Mouse (Mus musculus) embryonic facial prominence, embryonic 14.5 days (tissue): Measurements from ENCODE around the gene Phykpl. TPM values are rescaled to one million over a fixed set of nuclear protein-coding genes. Genes with fewer than 3 reads are reported as not detected.

Source experiments
- ATAC-seq: fragments of 200-750 bp; cut with Nextera tagmentation; 2 replicates; pipeline ENCODE4 v1.8.0; 2017; ENCODE audit warnings: low read depth, moderate number of reproducible peaks, moderate TSS enrichment
- DNase-seq: peaks from one replicate; pipeline ENCODE4 v3.0.0-alpha.2; 2015; ENCODE audit warnings: low spot score
- H3K27ac ChIP-seq: fragments of 300-500 bp; sonication (generic); replicated peaks from 2 replicates; pipeline ENCODE4 v1.5.1; 2014; ENCODE audit warnings: low read depth, mild to moderate bottlenecking, low read length, moderate library complexity
- H3K27me3 ChIP-seq: fragments of 300-500 bp; sonication (generic); replicated peaks from 2 replicates; pipeline ENCODE4 v1.6.1; 2014; ENCODE audit warnings: low read length; ENCODE audit not compliant: control insufficient read depth, insufficient read depth
- H3K36me3 ChIP-seq: fragments of 300-500 bp; sonication (generic); 2 replicates; pipeline ENCODE4 v1.6.1; 2014; ENCODE audit warnings: low read length, mixed read lengths; ENCODE audit not compliant: control insufficient read depth, insufficient read depth
- H3K4me1 ChIP-seq: fragments of 300-500 bp; sonication (generic); 2 replicates; pipeline ENCODE4 v1.6.1; 2014; ENCODE audit warnings: antibody characterized with exemption, low read length; ENCODE audit not compliant: control insufficient read depth, insufficient read depth
- H3K4me2 ChIP-seq: fragments of 300-500 bp; sonication (generic); 2 replicates; pipeline ENCODE4 v1.6.1; 2014; ENCODE audit warnings: low read depth, mild to moderate bottlenecking, low read length, moderate library complexity, mixed read lengths
- H3K4me3 ChIP-seq: fragments of 300-500 bp; sonication (generic); 2 replicates; pipeline ENCODE4 v1.5.1; 2014; ENCODE audit warnings: low read depth, mild to moderate bottlenecking, low read length
- H3K9ac ChIP-seq: fragments of 300-500 bp; sonication (generic); 2 replicates; pipeline ENCODE4 v1.6.1; 2014; ENCODE audit warnings: low read depth, mild to moderate bottlenecking, low read length, moderate library complexity, mixed read lengths
- H3K9me3 ChIP-seq: fragments of 300-500 bp; sonication (generic); 2 replicates; pipeline ENCODE4 v1.6.1; 2016; ENCODE audit warnings: low read length; ENCODE audit not compliant: control insufficient read depth
- WGBS: fragments of 180-500 bp; shearing (Covaris S2); extraction: QIAGEN DNeasy Blood & Tissue Kit; methylation state at CpG from one replicate; pipeline ENCODE4 v1.1.7; 2014; 5-methylcytosine and 5-hydroxymethylcytosine counted together
- polyA plus RNA-seq: library from polyadenylated mRNA; unstranded; fragments of >200 nt; fragmentation: Nextera tagmentation; extraction: Ambion mirVana; gene quantifications from 2 replicates; pipeline ENCODE4 v1.2.1, GENCODE M21; 2014

The Phykpl gene
- 15.2 and 17.4 TPM in 2 replicates for polyA plus RNA-seq

GRCm38 (mm10) chr11:51584431-51585248, at the start of gene Phykpl:
Gene Phykpl (plus strand): TSS chr11:51584757.
- under 1% methylated on average over 47 of the region's 59 CpGs for WGBS
- Histone ChIP-seq H3K27me3 (no peaks in the 10 kb centered on the region), H3K36me3 (peaks cover 35% of the 10 kb centered on the region), H3K27ac (peak within 1 kb of the TSS; percentile 90), H3K4me1 (peaks cover 12% of the 10 kb centered on the region), H3K4me3 (peak within 1 kb of the TSS; percentile 63), H3K9ac (peak within 1 kb of the TSS; percentile 91), H3K9me3 (no peaks in the 10 kb centered on the region), H3K4me2 (peak within 1 kb of the TSS; percentile 79)
- DNase-seq (peak; percentile 98), ATAC-seq (peak; percentile 92)

GRCm38 (mm10) chr11:51538388-51538787, 46.2 kb upstream of the Phykpl start:
- Histone ChIP-seq H3K27me3 (no peaks in the 10 kb centered on the region), H3K9me3 (no peaks in the 10 kb centered on the region), H3K9ac (no peak overlapping the region), H3K4me1 (peaks cover 19% of the 10 kb centered on the region), H3K36me3 (no peaks in the 10 kb centered on the region), H3K4me2 (no peak overlapping the region), H3K27ac (no peak overlapping the region), H3K4me3 (no peak overlapping the region)
- DNase-seq (peak; percentile 26), ATAC-seq (no peak)
- WGBS, result 27% methylated on average over 7 of the region's 7 CpGs

GRCm38 (mm10) chr11:51538919-51539758, 45.4 kb upstream of the Phykpl start:
- ATAC-seq (peak; percentile 2; the same call in 1 of the 2 replicates), DNase-seq (no peak)
- Histone ChIP-seq H3K4me2 (no peak overlapping the region), H3K4me1 (peaks cover 23% of the 10 kb centered on the region), H3K9ac (no peak overlapping the region), H3K9me3 (no peaks in the 10 kb centered on the region), H3K27ac (no peak overlapping the region), H3K27me3 (no peaks in the 10 kb centered on the region), H3K4me3 (no peak overlapping the region), H3K36me3 (no peaks in the 10 kb centered on the region)
- WGBS, result 38% methylated on average over 11 of the region's 13 CpGs

GRCm38 (mm10) chr11:51539759-51540282, 44.7 kb upstream of the Phykpl start:
- Histone ChIP-seq H3K4me1 (peaks cover 23% of the 10 kb centered on the region), H3K4me2 (no peak overlapping the region), H3K9me3 (no peaks in the 10 kb centered on the region), H3K27ac (no peak overlapping the region), H3K36me3 (no peaks in the 10 kb centered on the region), H3K4me3 (no peak overlapping the region), H3K27me3 (no peaks in the 10 kb centered on the region), H3K9ac (no peak overlapping the region)
- ATAC-seq (peak; percentile 90), DNase-seq (peak; percentile 98)
- 12% methylated on average over 10 of the region's 10 CpGs for WGBS

- Histone ChIP-seq H3K4me3 (no peak overlapping the region), H3K9ac (no peak overlapping the region), H3K9me3 (no peaks in the 10 kb centered on the region), H3K4me2 (no peak overlapping the region), H3K36me3 (no peaks in the 10 kb centered on the region), H3K27ac (no peak overlapping the region), H3K4me1 (peaks cover 23% of the 10 kb centered on the region), H3K27me3 (no peaks in the 10 kb centered on the region)
- DNase-seq, result no peak
- WGBS, result 24% methylated on average over 9 of the region's 9 CpGs
- no peak for ATAC-seq
Observed at GRCm38 (mm10) chr11:51542424-51542823, 42.1 kb upstream of the Phykpl start.

GRCm38 (mm10) chr11:51543487-51544050, 41.0 kb upstream of the Phykpl start:
- 17% methylated on average over 7 of the region's 7 CpGs for WGBS
- Histone ChIP-seq H3K4me1 (peaks cover 20% of the 10 kb centered on the region), H3K9ac (no peak overlapping the region), H3K4me2 (no peak overlapping the region), H3K27ac (peak overlapping the region; percentile 29; the same call in 1 of the 2 replicates), H3K4me3 (no peak overlapping the region), H3K9me3 (no peaks in the 10 kb centered on the region), H3K27me3 (no peaks in the 10 kb centered on the region), H3K36me3 (no peaks in the 10 kb centered on the region)
- peak; percentile 41 for DNase-seq
- no peak; the same call in 1 of the 2 replicates for ATAC-seq

GRCm38 (mm10) chr11:51544413-51544812, 40.1 kb upstream of the Phykpl start:
- Histone ChIP-seq H3K27me3 (no peaks in the 10 kb centered on the region), H3K36me3 (no peaks in the 10 kb centered on the region), H3K4me2 (no peak overlapping the region), H3K9me3 (no peaks in the 10 kb centered on the region), H3K4me3 (no peak overlapping the region), H3K27ac (no peak overlapping the region), H3K4me1 (peaks cover 20% of the 10 kb centered on the region), H3K9ac (no peak overlapping the region)
- no peak for ATAC-seq
- no peak for DNase-seq
- WGBS, result 41% methylated on average over 2 of the region's 2 CpGs

- no peak for ATAC-seq
- peaks cover 24% of the 10 kb centered on the region for H3K4me1 ChIP-seq
- WGBS, result 26% methylated on average over 4 of the region's 4 CpGs
- no peak overlapping the region for H3K4me3 ChIP-seq
- H3K36me3 ChIP-seq, result no peaks in the 10 kb centered on the region
- H3K9me3 ChIP-seq, result no peaks in the 10 kb centered on the region
- no peak overlapping the region for H3K4me2 ChIP-seq
- peak; percentile 43 for DNase-seq
- no peak overlapping the region for H3K27ac ChIP-seq
- no peaks in the 10 kb centered on the region for H3K27me3 ChIP-seq
- H3K9ac ChIP-seq, result no peak overlapping the region
Observed at GRCm38 (mm10) chr11:51545811-51546210, 38.7 kb upstream of the Phykpl start.
